8 mouse cellular contexts compared by ENCODE assay signal in genomic region chr11:98342000-98342945, GRCm38 (mm10). TPM values are rescaled to one million over a fixed set of nuclear protein-coding genes. Genes with fewer than 3 reads are reported as not detected.
A peak's percentile ranks its signal among the peaks of the same experiment; 100 is the strongest.
DNase-seq lines count a peak whose midpoint lies in the region; ATAC-seq lines count a peak whose summit lies in the region.

No protein-coding gene starts in this region.

- H3K27ac ChIP-seq in intestine, embryonic 15.5 days: no peak overlapping the region
- no peak overlapping the region for H3K27ac ChIP-seq in midbrain, embryonic 10.5 days (replicated peaks)

- H3K27me3 ChIP-seq in intestine, embryonic 15.5 days (replicated peaks): peaks cover 64% of the 10 kb centered on the region
- H3K27me3 ChIP-seq in midbrain, embryonic 10.5 days (ENCODE audit: low read depth, poor library complexity, severe bottlenecking): peaks cover 100% of the 10 kb centered on the region

- ATAC-seq in intestine, embryonic 15.5 days: peak; percentile 68

- DNase-seq in adrenal gland, adult (ENCODE audit: inconsistent age in 2 of 2, low spot score in 1 of 2): peak; percentile 90 to 98
- DNase-seq in embryo, embryonic 11 days: peak; percentile 91
- DNase-seq in gastrocnemius, postnatal 36 days: peak; percentile 84 to 97
- peak; percentile 98 for DNase-seq in left cerebral cortex, postnatal 25 days (ENCODE audit: low spot score in 2 of 2)
- DNase-seq in midbrain, embryonic 10.5 days (ENCODE audit: low spot score): peak; percentile 92
- DNase-seq in right cerebral cortex, postnatal 36 days (ENCODE audit: low spot score in 2 of 2): peak; percentile 90 to 93
- peak; percentile 76 for DNase-seq in yolk sac, embryonic 10.5 days (ENCODE audit: low spot score)

- H3K4me2 ChIP-seq in intestine, embryonic 15.5 days (replicated peaks): peak overlapping the region; percentile 81

- 2% methylated on average over 29 of the region's 29 CpGs for WGBS in intestine, embryonic 15.5 days
- WGBS in midbrain, embryonic 10.5 days: 3% methylated on average over 29 of the region's 29 CpGs

- H3K4me1 ChIP-seq in intestine, embryonic 15.5 days (replicated peaks): peaks cover 30% of the 10 kb centered on the region
- peaks cover 44% of the 10 kb centered on the region for H3K4me1 ChIP-seq in midbrain, embryonic 10.5 days

- H3K9me3 ChIP-seq in intestine, embryonic 15.5 days: no peaks in the 10 kb centered on the region
- H3K9me3 ChIP-seq in midbrain, embryonic 10.5 days (replicated peaks): no peaks in the 10 kb centered on the region

- peak overlapping the region; percentile 39 for H3K4me3 ChIP-seq in intestine, embryonic 15.5 days (replicated peaks)
- peak overlapping the region; percentile 37 for H3K4me3 ChIP-seq in midbrain, embryonic 10.5 days

- intact Hi-C loops in gastrocnemius, postnatal 36 days (cut with DNase I): loop anchor here (2.0 to 5.0 kb wide), 3 partner anchors 75 to 115 kb away; no protein-coding TSS in a partner anchor
- intact Hi-C loops in left cerebral cortex, postnatal 25 days (cut with DNase I): loop anchor here (1.0 to 5.0 kb wide), 5 partner anchors 31 to 115 kb away; partner anchors contain the start of gene Mien1

- no peaks in the 10 kb centered on the region for H3K36me3 ChIP-seq in intestine, embryonic 15.5 days
- H3K36me3 ChIP-seq in midbrain, embryonic 10.5 days: no peaks in the 10 kb centered on the region

- peak overlapping the region; percentile 31; the same call in 1 of the 2 replicates for H3K9ac ChIP-seq in intestine, embryonic 15.5 days

RNA-seq across cellular contexts. Expression of gene Ppp1r1b, which starts 5.9 kb away (rescaled TPM):
- not detected for total RNA-seq in gastrocnemius, postnatal 36 days (2021)
- 52.2 and 68.9 TPM in 2 replicates for polyA plus RNA-seq in intestine, embryonic 15.5 days (2015; fragmentation: Nextera tagmentation; extraction: Ambion mirVana)
- 100 to 1,000 TPM; 141 to 380 TPM for total RNA-seq in left cerebral cortex, postnatal 25 days (2021)
- polyA plus RNA-seq in midbrain, embryonic 10.5 days (2016; fragmentation: Nextera tagmentation; extraction: Ambion mirVana): 1.0 and 1.6 TPM in 2 replicates

RNA-seq across cellular contexts. Expression of gene Neurod2, which starts 12.8 kb away (rescaled TPM):
- total RNA-seq in gastrocnemius, postnatal 36 days (2021): not detected
- polyA plus RNA-seq in intestine, embryonic 15.5 days (2015; fragmentation: Nextera tagmentation; extraction: Ambion mirVana): 0.09 TPM in 2 replicates
- 10 to 100 TPM; 57.3 to 64.3 TPM for total RNA-seq in left cerebral cortex, postnatal 25 days (2021)
- 0.05 and 0.09 TPM in 2 replicates for polyA plus RNA-seq in midbrain, embryonic 10.5 days (2016; fragmentation: Nextera tagmentation; extraction: Ambion mirVana)

RNA-seq across cellular contexts. Expression of gene Stard3, which starts 15.9 kb away (rescaled TPM):
- total RNA-seq in gastrocnemius, postnatal 36 days (2021): 10 to 100 TPM; 10.3 to 14.7 TPM
- polyA plus RNA-seq in intestine, embryonic 15.5 days (2015; fragmentation: Nextera tagmentation; extraction: Ambion mirVana): 39.4 and 39.7 TPM in 2 replicates
- total RNA-seq in left cerebral cortex, postnatal 25 days (2021): 10 to 100 TPM; 34.1 to 36.8 TPM
- 54.5 and 55.6 TPM in 2 replicates for polyA plus RNA-seq in midbrain, embryonic 10.5 days (2016; fragmentation: Nextera tagmentation; extraction: Ambion mirVana)

RNA-seq across cellular contexts. Expression of gene Tcap, which starts 41.3 kb away (rescaled TPM):
- total RNA-seq in gastrocnemius, postnatal 36 days (2021): 1,000 to 10,000 TPM; 3,291 to 4,304 TPM
- 0.25 TPM in 1 of 2 replicates, not detected in the other for polyA plus RNA-seq in intestine, embryonic 15.5 days (2015; fragmentation: Nextera tagmentation; extraction: Ambion mirVana)
- total RNA-seq in left cerebral cortex, postnatal 25 days (2021): 10 to 100 TPM in 1 of 2 experiments, 1 to 10 TPM in 1; 9.3 to 11.6 TPM
- polyA plus RNA-seq in midbrain, embryonic 10.5 days (2016; fragmentation: Nextera tagmentation; extraction: Ambion mirVana): 0.19 TPM in 1 of 2 replicates, not detected in the other

RNA-seq across cellular contexts. Expression of gene Pnmt, which starts 44.0 kb away (rescaled TPM):
- total RNA-seq in gastrocnemius, postnatal 36 days (2021): 1 to 10 TPM in 1 of 2 experiments, under 1 TPM in 1; 0.89 to 2.1 TPM
- polyA plus RNA-seq in intestine, embryonic 15.5 days (2015; fragmentation: Nextera tagmentation; extraction: Ambion mirVana): 0.19 TPM in 1 of 2 replicates, not detected in the other
- total RNA-seq in left cerebral cortex, postnatal 25 days (2021): under 1 TPM; 0.39 to 0.73 TPM
- not detected in 2 replicates for polyA plus RNA-seq in midbrain, embryonic 10.5 days (2016; fragmentation: Nextera tagmentation; extraction: Ambion mirVana)

Comparison
In these comparisons a context has a peak if more than half of its experiments do, and no peak if none do; other contexts are left out.
1. RNA of gene Ppp1r1b, which starts 5.9 kb away (total RNA-seq): 141 to 380 TPM in left cerebral cortex, postnatal 25 days; not detected in gastrocnemius, postnatal 36 days; every median in the first group is over 100 times any median in the second.
2. RNA of gene Neurod2, which starts 12.8 kb away (total RNA-seq): 57.3 to 64.3 TPM in left cerebral cortex, postnatal 25 days; not detected in gastrocnemius, postnatal 36 days; every median in the first group is over 10 times any median in the second.
3. Peak in every context shown above with its lines, with median percentiles within 50 percentile points of each other: DNase-seq.